Mouse (Mus musculus): Measurements from ENCODE around the gene Cnn2. TPM values are rescaled to one million over a fixed set of nuclear protein-coding genes. Genes with fewer than 3 reads are reported as not detected.
"Not testable (repeated sequence)": the region's sequence is repeated elsewhere in the genome, so short reads cannot be mapped to it uniquely, and the experiment has no call there.

The Cnn2 gene
- polyA plus RNA-seq, 1 experiment from 2014 or later = 30.0 TPM

- 22% methylated on average over 4 of the region's 4 CpGs for WGBS
- H3K4me3 ChIP-seq = no peak overlapping the region
- no peak for ATAC-seq
- no peaks in the 10 kb centered on the region for H3K9me3 ChIP-seq (replicated peaks)
- no peak overlapping the region for H3K9ac ChIP-seq
- H3K4me1 ChIP-seq = peaks cover 15% of the 10 kb centered on the region
- 0 out of 2 replicates have a peak, but pooled peaks cover 5% of the 10 kb centered on the region for H3K27me3 ChIP-seq
- no peak overlapping the region for H3K4me2 ChIP-seq
- H3K36me3 ChIP-seq (ENCODE audit: poor library complexity, severe bottlenecking) = peaks cover 18% of the 10 kb centered on the region
- no peak overlapping the region for H3K27ac ChIP-seq
Observed at GRCm38 (mm10) chr10:79956643-79957154, 31.7 kb upstream of the Cnn2 start.

GRCm38 (mm10) chr10:79958140-79958816, 30.1 kb upstream of the Cnn2 start:
- WGBS = 16% methylated on average over 21 of the region's 21 CpGs
- Histone ChIP-seq H3K9me3 (replicated peaks) (no peaks in the 10 kb centered on the region), H3K9ac (no peak overlapping the region), H3K27me3 (0 out of 2 replicates have a peak, but pooled peaks cover 5% of the 10 kb centered on the region), H3K4me3 (no peak overlapping the region), H3K36me3 (ENCODE audit: poor library complexity, severe bottlenecking) (peaks cover 22% of the 10 kb centered on the region), H3K4me2 (peak overlapping the region; percentile 25), H3K27ac (no peak overlapping the region), H3K4me1 (peaks cover 15% of the 10 kb centered on the region)
- ATAC-seq = no peak

- ATAC-seq = peak; percentile 48; the same call in 1 of the 2 replicates
- H3K27ac ChIP-seq; H3K9ac ChIP-seq; H3K27me3 ChIP-seq; H3K9me3 ChIP-seq (replicated peaks): not testable (repeated sequence)
- Histone ChIP-seq H3K36me3 (ENCODE audit: poor library complexity, severe bottlenecking) (peaks cover 29% of the 10 kb centered on the region), H3K4me1 (peaks cover 15% of the 10 kb centered on the region), H3K4me3 (peak overlapping the region; percentile 97), H3K4me2 (peak overlapping the region; percentile 93)
- WGBS = 69% methylated on average over 5 of the region's 10 CpGs
Observed at GRCm38 (mm10) chr10:79959412-79959811, 29.0 kb upstream of the Cnn2 start.

- Histone ChIP-seq H3K27me3 (0 out of 2 replicates have a peak, but pooled peaks cover 5% of the 10 kb centered on the region), H3K36me3 (ENCODE audit: poor library complexity, severe bottlenecking) (peaks cover 35% of the 10 kb centered on the region), H3K4me2 (peak within 1 kb of the TSS; percentile 93), H3K9ac (peak within 1 kb of the TSS; percentile 79), H3K9me3 (replicated peaks) (no peaks in the 10 kb centered on the region), H3K4me3 (peak within 1 kb of the TSS; percentile 97), H3K27ac (peak within 1 kb of the TSS; percentile 41), H3K4me1 (peaks cover 15% of the 10 kb centered on the region)
- WGBS = under 1% methylated on average over 61 of the region's 61 CpGs
- ATAC-seq = peak; percentile 98
Observed at GRCm38 (mm10) chr10:79959847-79960601, 28.4 kb upstream of the Cnn2 start, which contains the start of gene Wdr18. Gene Wdr18 (plus strand): TSS chr10:79960152.

GRCm38 (mm10) chr10:79960671-79961294, 27.6 kb upstream of the Cnn2 start:
- Histone ChIP-seq H3K27me3 (0 out of 2 replicates have a peak, but pooled peaks cover 5% of the 10 kb centered on the region), H3K4me2 (peak overlapping the region; percentile 93), H3K4me1 (peaks cover 15% of the 10 kb centered on the region), H3K9ac (peak overlapping the region; percentile 79), H3K4me3 (peak overlapping the region; percentile 97), H3K27ac (no peak overlapping the region), H3K9me3 (replicated peaks) (no peaks in the 10 kb centered on the region), H3K36me3 (ENCODE audit: poor library complexity, severe bottlenecking) (peaks cover 43% of the 10 kb centered on the region)
- WGBS = 15% methylated on average over 10 of the region's 10 CpGs
- ATAC-seq = no peak

- Histone ChIP-seq H3K4me1 (peaks cover 11% of the 10 kb centered on the region), H3K36me3 (ENCODE audit: poor library complexity, severe bottlenecking) (peaks cover 74% of the 10 kb centered on the region), H3K9ac (no peak overlapping the region), H3K4me3 (no peak overlapping the region), H3K27ac (no peak overlapping the region), H3K9me3 (replicated peaks) (no peaks in the 10 kb centered on the region), H3K4me2 (no peak overlapping the region), H3K27me3 (peaks cover 8% of the 10 kb centered on the region)
- no peak for ATAC-seq
- 95% methylated on average over 7 of the region's 7 CpGs for WGBS
Observed at GRCm38 (mm10) chr10:79964727-79965126, 23.7 kb upstream of the Cnn2 start.

GRCm38 (mm10) chr10:79965325-79965724, 23.1 kb upstream of the Cnn2 start:
- peaks cover 11% of the 10 kb centered on the region for H3K4me1 ChIP-seq
- no peak overlapping the region for H3K9ac ChIP-seq

GRCm38 (mm10) chr10:79966886-79967400, 21.4 kb upstream of the Cnn2 start:
- H3K4me3 ChIP-seq = no peak overlapping the region
- H3K4me1 ChIP-seq = peaks cover 7% of the 10 kb centered on the region
- no peak for ATAC-seq
- H3K36me3 ChIP-seq (ENCODE audit: poor library complexity, severe bottlenecking) = peaks cover 69% of the 10 kb centered on the region
- peaks cover 30% of the 10 kb centered on the region for H3K27me3 ChIP-seq
- no peak overlapping the region for H3K9ac ChIP-seq
- H3K27ac ChIP-seq = no peak overlapping the region
- 91% methylated on average over 5 of the region's 5 CpGs for WGBS
- no peak overlapping the region for H3K4me2 ChIP-seq
- H3K9me3 ChIP-seq (replicated peaks) = no peaks in the 10 kb centered on the region

More at GRCm38 (mm10) chr10:79965325-79965724, 23.1 kb upstream of the Cnn2 start:
- Histone ChIP-seq H3K9me3 (replicated peaks) (no peaks in the 10 kb centered on the region), H3K4me3 (no peak overlapping the region), H3K36me3 (ENCODE audit: poor library complexity, severe bottlenecking) (peaks cover 74% of the 10 kb centered on the region), H3K27ac (no peak overlapping the region), H3K4me2 (no peak overlapping the region), H3K27me3 (peaks cover 14% of the 10 kb centered on the region)
- WGBS = 87% methylated on average over 5 of the region's 5 CpGs
- ATAC-seq = no peak

- Histone ChIP-seq H3K36me3 (ENCODE audit: poor library complexity, severe bottlenecking) (peaks cover 57% of the 10 kb centered on the region), H3K27me3 (peaks cover 41% of the 10 kb centered on the region), H3K27ac (no peak overlapping the region), H3K4me2 (no peak overlapping the region), H3K4me1 (peaks cover 7% of the 10 kb centered on the region), H3K9me3 (replicated peaks) (no peaks in the 10 kb centered on the region), H3K4me3 (no peak overlapping the region), H3K9ac (no peak overlapping the region)
- ATAC-seq = no peak
- 77% methylated on average over 1 of the region's 1 CpGs for WGBS
Observed at GRCm38 (mm10) chr10:79968181-79968580, 20.2 kb upstream of the Cnn2 start.

GRCm38 (mm10) chr10:79969124-79969568, 19.2 kb upstream of the Cnn2 start:
- WGBS = 11% methylated on average over 3 of the region's 3 CpGs

GRCm38 (mm10) chr10:79970415-79971182, 17.8 kb upstream of the Cnn2 start, which contains the start of gene Grin3b:
Gene Grin3b (plus strand): TSS chr10:79970715.
- ATAC-seq = no peak
- H3K4me2 ChIP-seq = peak within 1 kb of the TSS; percentile 58
- 8% methylated on average over 47 of the region's 47 CpGs for WGBS
- H3K4me3 ChIP-seq = peak within 1 kb of the TSS; percentile 30
- H3K9ac ChIP-seq = peak within 1 kb of the TSS; percentile 58
- no peak within 1 kb of the TSS for H3K27ac ChIP-seq
- H3K27me3 ChIP-seq = peaks cover 47% of the 10 kb centered on the region
- H3K4me1 ChIP-seq = peaks cover 7% of the 10 kb centered on the region
- H3K9me3 ChIP-seq (replicated peaks) = no peaks in the 10 kb centered on the region
- H3K36me3 ChIP-seq (ENCODE audit: poor library complexity, severe bottlenecking) = peaks cover 55% of the 10 kb centered on the region

More at GRCm38 (mm10) chr10:79969124-79969568, 19.2 kb upstream of the Cnn2 start:
- Histone ChIP-seq H3K9me3 (replicated peaks) (no peaks in the 10 kb centered on the region), H3K27me3 (peaks cover 47% of the 10 kb centered on the region), H3K4me3 (no peak overlapping the region), H3K4me2 (no peak overlapping the region), H3K27ac (no peak overlapping the region), H3K4me1 (peaks cover 7% of the 10 kb centered on the region), H3K9ac (no peak overlapping the region), H3K36me3 (ENCODE audit: poor library complexity, severe bottlenecking) (peaks cover 55% of the 10 kb centered on the region)
- ATAC-seq = no peak

Data from forebrain, embryonic 13.5 days (tissue).